ENCODE assay signal across 9 mouse cellular contexts in the genomic region with DNA sequence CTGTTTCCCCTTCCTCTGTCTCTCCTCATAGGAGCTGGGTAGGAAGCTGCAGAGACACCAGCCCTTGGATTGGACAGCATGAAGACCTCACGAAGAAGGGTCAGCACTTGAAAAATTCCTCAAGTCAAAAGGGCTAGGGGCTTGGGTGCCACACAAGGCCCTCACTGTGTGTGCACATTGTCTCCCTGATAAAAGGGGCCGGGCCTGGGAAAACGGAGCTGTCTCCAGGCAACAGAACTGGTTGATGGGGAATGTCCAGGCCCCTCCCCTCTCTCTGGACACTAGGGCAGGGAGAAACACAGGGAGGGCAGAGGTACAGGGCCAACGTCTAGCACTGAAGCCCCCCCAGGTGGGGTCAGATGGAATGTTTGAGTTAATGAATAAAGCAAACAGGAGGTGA. TPM values are rescaled to one million over a fixed set of nuclear protein-coding genes. Genes with fewer than 3 reads are reported as not detected.
DNase-seq lines count a peak whose midpoint lies in the region; ATAC-seq lines count a peak whose summit lies in the region.
"Had no signal": no experiment of that assay in that cellular context is flagged by ENCODE, and none has a peak within 500 bp of the region (broad histone marks: within the 10 kb centered on the region; RNA-seq: fewer than 3 reads in every experiment).

No protein-coding gene starts in this region.

- H3K27ac ChIP-seq in forebrain, embryonic 13.5 days: peak overlapping the region; percentile 51
- H3K27ac ChIP-seq: limb, embryonic 13.5 days had no signal

- no peaks in the 10 kb centered on the region for H3K36me3 ChIP-seq in forebrain, embryonic 13.5 days (ENCODE audit: poor library complexity, severe bottlenecking)
- H3K36me3 ChIP-seq: G1E; limb, embryonic 13.5 days had no signal

- WGBS in forebrain, embryonic 13.5 days: 0% methylated on average over 4 of the region's 4 CpGs

- H3K4me3 ChIP-seq in forebrain, embryonic 13.5 days: no peak overlapping the region
- H3K4me3 ChIP-seq: limb, embryonic 13.5 days had no signal

- H3K9ac ChIP-seq in forebrain, embryonic 13.5 days: no peak overlapping the region
- H3K9ac ChIP-seq: limb, embryonic 13.5 days had no signal

- peak; percentile 48 for DNase-seq in left cerebral cortex, postnatal 4 days
- DNase-seq in left cerebral cortex, adult 18-20 months (ENCODE audit: low spot score in 2 of 2): no peak
- DNase-seq in lung, postnatal 10 days: peak; percentile 21
- peak; percentile 55 for DNase-seq in retina, embryonic 14.5 days (ENCODE audit: low spot score)
- no peak for DNase-seq in urinary bladder, adult 18-20 months (ENCODE audit: low spot score in 2 of 2)
- no peak for DNase-seq in urinary bladder, postnatal 4 days (ENCODE audit: low spot score in 2 of 2)

- H3K9me3 ChIP-seq in forebrain, embryonic 13.5 days (replicated peaks): no peaks in the 10 kb centered on the region
- H3K9me3 ChIP-seq: G1E; limb, embryonic 13.5 days had no signal

- no peaks in the 10 kb centered on the region for H3K27me3 ChIP-seq in forebrain, embryonic 13.5 days
- H3K27me3 ChIP-seq: limb, embryonic 13.5 days had no signal

- H3K4me1 ChIP-seq in forebrain, embryonic 13.5 days: peaks cover 40% of the 10 kb centered on the region

- H3K4me2 ChIP-seq in forebrain, embryonic 13.5 days: peak overlapping the region; percentile 24
- H3K4me2 ChIP-seq: limb, embryonic 13.5 days had no signal

- peak; percentile 74 for ATAC-seq in forebrain, embryonic 13.5 days

- intact Hi-C loops in left cerebral cortex, postnatal 4 days (cut with DNase I): no loop called here

RNA-seq across cellular contexts. Expression of gene Syn3, which starts 41.5 kb away (rescaled TPM):
- 10 to 100 TPM; 82.2 to 85.4 TPM for total RNA-seq in left cerebral cortex, postnatal 4 days (2021)
- 10 to 100 TPM; 23.0 to 27.5 TPM for total RNA-seq in left cerebral cortex, adult 18-20 months (2021)
- 7.6 and 10.7 TPM in 2 replicates for polyA plus RNA-seq in forebrain, embryonic 13.5 days (2015; fragmentation: Nextera tagmentation; extraction: Ambion mirVana)
- polyA plus RNA-seq: G1E had no signal

Comparison
In these comparisons a context has a peak if more than half of its experiments do, and no peak if none do; other contexts are left out.
1. DNase-seq: peak in left cerebral cortex, postnatal 4 days (single experiment), lung, postnatal 10 days (single experiment) and retina, embryonic 14.5 days (single experiment); none in left cerebral cortex, adult 18-20 months (0 of 2), urinary bladder, adult 18-20 months (0 of 2) and urinary bladder, postnatal 4 days (0 of 2).